Mouse (Mus musculus) frontal cortex, adult 2 months (tissue): Measurements from ENCODE around the gene Olfr1357. TPM values are rescaled to one million over a fixed set of nuclear protein-coding genes. Genes with fewer than 3 reads are reported as not detected.
A peak's percentile ranks its signal among the peaks of the same experiment; 100 is the strongest.

Experiments used
- DNase-seq, 2 experiments: peaks; one replicate each; pipeline ENCODE4 v3.0.0; 2022; ENCODE audit warnings: low spot score in 1 of 2; ENCODE audit errors: extremely low spot score in 1 of 2
- polyA plus RNA-seq: library from polyadenylated mRNA; depleted of rRNA; stranded (reverse); fragments of >200 nt; gene quantifications from 2 replicates; pipeline ENCODE4 v1.2.3, GENCODE M21; 2012; rRNA removed

Olfr1357 gene
- polyA plus RNA-seq, 1 experiment = 0.08 TPM

DNA sequence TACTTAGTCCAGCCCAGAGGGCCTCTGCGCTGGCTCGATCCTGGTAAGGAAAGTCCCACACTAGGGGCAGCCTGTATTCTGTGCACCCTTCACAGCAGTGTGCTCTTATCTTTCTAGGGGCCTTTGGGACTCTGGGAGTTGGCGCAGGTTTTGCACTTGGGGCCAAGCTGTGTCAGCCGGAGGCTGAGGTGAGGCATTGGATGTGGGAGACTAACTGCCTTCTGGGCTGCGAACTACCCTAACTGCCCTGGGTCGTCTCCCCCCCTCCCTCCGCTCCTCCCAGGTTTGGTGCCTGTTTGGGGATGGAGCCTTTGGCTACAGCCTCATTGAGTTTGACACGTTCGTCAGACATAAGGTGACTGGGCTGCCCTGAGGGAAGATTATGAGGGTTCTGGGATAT lies 34.5 kb downstream of the Olfr1357 start:
- no peak for DNase-seq

DNA sequence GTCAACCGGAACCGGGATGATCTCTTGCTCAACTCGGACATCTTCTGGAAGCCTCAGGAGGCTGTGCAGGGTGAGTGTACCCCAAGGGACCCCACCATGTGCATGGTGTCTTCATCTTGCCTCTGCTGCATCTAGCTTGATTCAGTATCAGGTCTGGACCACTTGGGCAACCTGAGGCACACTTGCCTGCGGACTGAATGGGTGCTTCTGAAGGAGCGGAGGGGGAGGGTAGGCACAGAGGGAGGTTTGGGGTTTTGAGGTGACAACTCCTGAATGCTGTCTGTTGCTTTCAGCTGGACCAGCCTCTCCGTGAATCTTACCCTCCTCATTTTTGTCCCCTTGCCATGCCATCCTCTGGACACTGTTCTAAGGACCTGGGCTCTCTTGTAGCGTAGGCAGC lies 36.8 kb downstream of the Olfr1357 start:
- no peak for DNase-seq

DNA sequence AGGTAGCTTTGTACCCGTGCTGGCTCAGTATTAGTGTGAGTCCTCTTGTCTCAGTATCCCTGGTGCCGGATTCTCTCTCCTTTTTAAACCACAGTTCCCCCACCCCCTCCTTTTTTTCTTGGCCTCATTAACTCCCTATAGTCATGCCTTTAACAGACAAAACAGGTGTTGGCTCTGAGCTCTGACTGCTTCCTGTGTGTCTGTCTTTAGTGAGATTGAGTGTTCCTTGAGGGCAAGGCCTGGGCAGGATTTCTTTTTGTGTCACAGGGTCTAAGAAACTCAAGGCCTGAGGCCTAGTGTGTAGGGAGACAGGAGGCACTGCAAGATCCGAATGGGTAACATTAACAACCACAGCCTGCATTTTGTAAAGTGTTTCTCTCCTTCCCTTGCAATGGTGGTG lies 39.7 kb downstream of the Olfr1357 start:
- no peak for DNase-seq

DNA sequence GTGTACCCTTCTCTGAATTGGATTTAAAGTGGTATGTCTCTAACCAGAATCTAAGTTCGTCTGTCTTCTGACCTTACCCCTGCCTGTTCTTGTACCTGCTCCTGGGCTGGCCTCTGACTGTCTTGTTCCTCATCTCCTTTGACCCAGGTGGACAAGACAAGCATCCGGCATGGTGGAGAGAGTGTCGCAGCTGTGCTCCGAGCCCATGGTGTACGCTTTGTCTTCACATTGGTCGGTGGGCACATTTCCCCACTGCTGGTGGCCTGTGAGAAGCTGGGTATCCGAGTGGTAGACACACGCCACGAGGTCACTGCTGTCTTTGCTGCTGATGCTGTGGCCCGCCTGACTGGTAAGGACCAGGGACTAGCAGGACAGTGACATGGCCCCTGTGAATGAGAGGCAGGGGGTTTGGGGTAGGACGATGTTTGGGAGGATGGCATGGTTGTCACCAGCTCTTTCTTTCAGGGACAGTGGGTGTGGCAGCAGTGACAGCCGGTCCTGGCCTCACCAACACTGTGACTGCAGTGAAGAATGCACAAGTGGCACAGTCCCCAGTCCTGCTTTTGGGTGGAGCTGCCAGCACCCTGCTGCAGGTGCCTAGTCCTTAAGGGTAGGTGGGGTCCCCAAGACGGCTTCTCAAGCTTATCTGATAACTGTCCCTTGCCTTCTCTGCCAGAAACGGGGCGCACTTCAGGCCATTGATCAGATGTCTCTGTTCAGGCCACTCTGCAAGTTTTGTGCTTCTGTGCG lies 41.3 kb downstream of the Olfr1357 start:
- DNase-seq = no peak

DNA sequence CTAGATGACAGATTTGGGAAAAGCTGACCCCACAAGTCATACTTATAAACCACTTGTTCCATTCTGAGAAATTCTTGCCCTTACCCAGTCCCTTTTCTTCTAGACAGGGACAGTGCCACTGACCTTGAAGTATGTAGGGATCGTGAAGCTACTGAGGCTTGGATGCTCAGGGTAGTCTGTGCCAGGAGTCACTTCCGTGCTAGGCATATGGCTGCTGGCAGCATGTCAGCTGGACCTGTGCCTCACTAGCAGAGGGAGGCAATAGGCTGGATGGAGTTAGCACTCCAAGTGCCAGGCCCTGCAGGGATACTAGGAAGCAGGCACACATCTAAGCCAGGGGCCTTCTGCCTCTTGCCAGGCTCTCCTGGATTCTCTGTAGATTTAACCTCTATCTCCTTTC lies 42.2 kb downstream of the Olfr1357 start:
- DNase-seq = peak in 1 of 2 experiments; percentile 36

DNA sequence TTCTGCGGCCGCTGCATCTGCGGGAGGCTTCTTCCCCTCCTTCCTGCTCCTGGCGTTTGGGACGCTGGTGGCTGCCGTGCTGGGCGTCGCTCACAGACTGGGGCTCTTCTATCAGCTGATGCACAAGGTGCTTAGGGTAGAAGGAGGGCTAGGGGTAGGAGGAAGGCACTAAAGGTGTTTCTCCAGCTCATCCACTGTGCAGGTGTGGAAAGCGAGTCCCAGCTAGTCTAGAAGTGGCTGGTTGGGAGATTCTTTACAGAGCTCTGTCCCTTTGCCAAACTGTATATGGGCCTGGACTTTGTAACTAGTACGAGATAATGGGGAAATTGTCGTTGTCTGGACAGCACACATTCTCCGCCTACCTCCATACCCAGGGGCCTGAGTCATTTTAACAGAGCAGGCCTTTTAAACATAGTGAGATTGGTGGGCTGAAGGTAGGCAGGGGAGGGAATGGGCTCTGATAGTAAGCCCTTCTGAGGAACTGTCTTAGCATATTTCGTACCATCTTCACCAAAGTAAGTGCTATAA lies 42.7 kb downstream of the Olfr1357 start:
- DNase-seq = no peak

DNA sequence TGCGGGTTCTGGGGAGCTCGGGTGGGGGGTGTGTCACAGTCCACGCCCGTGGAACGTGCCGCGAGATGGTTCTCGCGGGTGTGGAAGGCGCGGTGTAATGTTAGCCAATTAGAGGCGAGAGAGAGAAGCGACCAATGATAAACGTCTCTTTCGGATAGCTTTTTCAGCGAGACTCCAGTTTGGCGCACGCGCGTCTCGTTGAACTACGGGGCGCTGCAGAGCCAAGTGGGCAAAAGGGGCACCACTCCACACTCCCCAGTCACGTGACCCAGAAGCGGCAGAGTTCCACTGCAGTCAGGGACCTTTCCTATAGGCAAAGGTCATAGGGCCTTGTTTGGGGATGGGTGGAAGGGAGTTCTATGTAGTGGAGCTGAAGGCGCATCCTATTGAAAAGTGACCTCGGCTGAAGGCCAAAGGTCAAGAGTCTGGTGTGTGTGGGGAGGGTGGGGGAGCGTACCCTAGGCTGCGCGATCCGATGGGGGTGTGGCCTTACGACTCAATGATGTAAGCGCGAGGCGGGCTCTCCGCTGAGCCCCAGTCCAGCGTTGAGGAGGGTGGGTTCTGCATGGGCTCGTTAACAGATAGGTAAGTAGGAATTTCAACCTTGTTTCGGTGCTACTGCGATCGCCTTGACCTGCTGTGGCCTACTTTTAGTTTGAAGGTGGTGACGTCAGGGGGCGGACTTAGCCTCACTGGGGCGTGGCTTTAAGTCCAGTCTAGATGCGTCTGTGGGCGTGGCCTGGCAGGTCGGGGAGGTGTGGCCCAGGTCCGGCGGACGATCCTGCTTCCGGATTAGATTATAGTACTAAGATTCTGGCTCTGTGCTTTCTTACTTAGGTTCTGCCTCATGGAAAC lies 43.4 kb downstream of the Olfr1357 start, which contains the start of gene Ilvbl:
Gene Ilvbl, plus strand, starts transcription at position 97 of the 855 bp plus-strand sequence.
- DNase-seq = peak; percentile 92 to 96

DNA sequence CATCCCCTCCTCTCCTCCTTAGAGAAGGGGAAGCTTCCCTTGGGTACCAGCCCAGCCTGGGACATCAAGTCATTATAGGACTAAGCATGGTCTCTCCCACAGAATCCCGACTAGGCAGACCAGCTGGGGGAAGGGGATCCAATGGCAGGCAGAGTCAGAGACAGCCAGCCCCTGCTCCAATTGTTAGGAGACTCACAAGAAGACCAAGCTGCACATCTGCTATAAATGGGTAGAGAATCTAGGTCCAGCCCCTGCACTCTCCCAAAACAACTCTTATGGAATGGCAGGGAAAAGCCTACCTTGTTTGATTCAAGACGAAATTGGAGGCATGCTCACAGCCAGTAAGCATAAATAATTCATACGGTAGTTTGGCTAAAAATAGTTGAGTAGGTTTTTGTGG lies 44.6 kb downstream of the Olfr1357 start:
- DNase-seq = no peak

DNA sequence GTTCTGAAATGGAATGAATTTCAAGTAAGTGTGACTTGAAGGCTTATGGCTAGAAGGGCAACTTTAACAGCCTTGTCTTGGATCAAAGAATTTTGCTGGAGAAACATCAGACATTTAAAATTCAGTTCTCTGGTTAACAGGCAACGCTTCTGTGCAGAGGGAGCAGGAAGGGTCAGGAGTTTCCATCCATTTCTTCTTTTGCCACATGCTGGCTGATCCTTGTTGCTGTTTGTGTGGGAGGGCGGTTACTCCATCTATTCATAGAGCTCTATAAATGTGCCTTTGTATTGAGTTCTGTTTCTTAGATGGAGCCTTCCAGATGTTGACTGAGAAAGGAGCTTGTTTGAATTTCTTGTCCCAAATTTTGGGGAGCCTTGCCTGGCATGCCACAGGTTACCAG lies 47.0 kb downstream of the Olfr1357 start:
- no peak for DNase-seq

DNA sequence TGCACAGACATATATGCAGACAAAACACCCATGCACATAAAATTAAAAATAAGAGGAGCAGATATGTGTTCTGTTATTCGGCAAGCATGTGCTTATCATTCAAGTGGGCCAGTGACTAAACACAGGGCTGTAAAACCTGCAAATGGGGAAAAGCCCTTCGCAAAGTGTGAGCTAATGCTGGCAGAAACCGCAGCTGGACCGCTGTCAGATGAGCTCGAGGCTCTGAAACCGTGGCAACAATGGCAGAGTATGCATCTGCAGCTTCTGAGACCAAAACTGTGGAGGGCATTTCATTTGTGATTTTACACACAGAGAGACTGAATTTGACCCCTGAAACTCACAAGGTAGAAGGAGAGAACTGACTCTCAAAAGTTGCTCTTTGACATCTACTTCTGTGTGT lies 47.5 kb downstream of the Olfr1357 start:
- no peak for DNase-seq

DNA sequence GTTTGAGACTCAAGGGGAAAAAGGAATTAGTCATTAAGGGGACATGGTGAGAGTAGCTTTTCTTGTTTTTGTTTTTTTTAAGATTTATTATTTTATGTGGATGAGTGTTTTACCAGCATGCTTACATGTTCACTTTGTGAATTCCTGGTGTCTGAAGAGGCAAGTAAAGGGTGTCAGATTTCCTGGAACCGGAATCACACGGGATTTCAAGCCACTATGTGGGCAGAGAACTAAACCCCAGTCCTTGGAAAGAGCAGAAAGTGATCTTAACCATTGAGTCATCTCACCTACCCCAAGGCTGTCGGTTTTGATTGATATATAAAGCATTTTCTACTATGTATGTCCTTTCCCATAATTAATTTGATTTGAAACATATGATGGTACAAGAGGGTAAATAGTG lies 48.2 kb downstream of the Olfr1357 start:
- DNase-seq = no peak

DNA sequence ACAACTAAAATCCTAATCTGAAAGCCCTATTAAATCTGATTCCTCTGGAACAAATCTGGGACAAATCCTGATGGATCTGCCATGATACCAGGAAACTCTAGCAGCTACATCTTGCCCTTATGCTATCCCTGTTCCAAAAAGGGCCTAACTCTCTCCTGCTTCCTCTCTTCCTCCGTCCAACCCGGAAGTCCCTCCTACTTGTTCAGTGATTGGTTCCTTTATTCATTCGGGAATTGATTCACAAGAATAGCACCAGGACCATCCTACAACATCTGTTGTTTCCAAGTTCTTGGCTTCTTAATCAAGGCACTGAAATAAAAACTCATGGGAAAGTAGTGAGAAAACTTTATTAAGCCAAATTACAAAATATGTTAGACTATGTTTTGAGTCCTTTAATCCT lies 48.7 kb downstream of the Olfr1357 start:
- DNase-seq = no peak

DNA sequence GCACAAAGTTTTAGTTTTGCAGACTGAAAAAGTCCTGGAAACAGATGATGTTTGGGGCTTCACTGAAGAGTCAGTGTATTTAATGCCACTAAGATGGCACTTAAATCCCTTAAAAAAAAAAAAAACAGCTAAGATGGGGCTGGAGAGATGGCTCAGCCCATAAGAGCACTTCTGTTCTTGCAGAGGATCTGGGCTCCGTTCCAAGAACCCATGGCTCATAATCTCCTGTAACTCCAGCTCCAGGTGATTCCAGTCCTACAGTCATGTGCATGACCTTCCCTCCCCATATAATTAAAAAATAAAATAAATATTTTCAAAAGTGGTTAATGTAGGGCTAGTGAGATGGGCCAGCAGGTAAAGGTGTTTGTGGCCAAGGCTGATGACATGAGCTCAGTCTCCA lies 52.8 kb downstream of the Olfr1357 start:
- no peak for DNase-seq

Other genes with a start within 250 kb of the Olfr1357 start
- 699 and 728 TPM in 2 replicates for gene Rrp1, start 205.0 kb downstream of the Olfr1357 start, polyA plus RNA-seq
- gene Cstb, start 192.4 kb downstream of the Olfr1357 start, polyA plus RNA-seq = 69.5 and 75.2 TPM in 2 replicates
- 80.2 and 80.9 TPM in 2 replicates for gene Pdxk, start 153.1 kb downstream of the Olfr1357 start, polyA plus RNA-seq
- gene Olfr1358, start 100.6 kb downstream of the Olfr1357 start, polyA plus RNA-seq = not detected in 2 replicates
- 41.4 and 44.3 TPM in 2 replicates for gene Ilvbl, start 43.7 kb downstream of the Olfr1357 start, polyA plus RNA-seq
- gene Syde1, start 26.1 kb downstream of the Olfr1357 start, polyA plus RNA-seq = 7.3 and 8.2 TPM in 2 replicates
- gene Casp14, start 100.2 kb upstream of the Olfr1357 start, polyA plus RNA-seq = not detected in 2 replicates
- 0.15 and 0.18 TPM in 2 replicates for gene Ccdc105, start 135.0 kb upstream of the Olfr1357 start, polyA plus RNA-seq
- 8.9 and 10.4 TPM in 2 replicates for gene Slc1a6, start 162.4 kb upstream of the Olfr1357 start, polyA plus RNA-seq
- gene Olfr1356, start 234.1 kb upstream of the Olfr1357 start, polyA plus RNA-seq = not detected in 2 replicates